Mouse (Mus musculus) splenic B cell, adult 2 months (primary cell): Measurements from ENCODE around the gene Gm20388.

Source experiments
- DNase-seq: peaks from one replicate; pipeline ENCODE4 v3.0.0-alpha.2; 2011; ENCODE audit warnings: low read depth, low spot score
- H3K27me3 ChIP-seq: 2 replicates; pipeline ENCODE4 v1.6.1; 2012; ENCODE audit warnings: mild to moderate bottlenecking, low read length, moderate library complexity, mixed read lengths; ENCODE audit not compliant: control insufficient read depth, poor library complexity, insufficient read depth, severe bottlenecking
- H3K36me3 ChIP-seq: 2 replicates; pipeline ENCODE4 v1.6.1; 2012; ENCODE audit warnings: mild to moderate bottlenecking, low read length, moderate library complexity, mixed read lengths; ENCODE audit not compliant: control insufficient read depth, poor library complexity, insufficient read depth, severe bottlenecking

The Gm20388 gene

DNA sequence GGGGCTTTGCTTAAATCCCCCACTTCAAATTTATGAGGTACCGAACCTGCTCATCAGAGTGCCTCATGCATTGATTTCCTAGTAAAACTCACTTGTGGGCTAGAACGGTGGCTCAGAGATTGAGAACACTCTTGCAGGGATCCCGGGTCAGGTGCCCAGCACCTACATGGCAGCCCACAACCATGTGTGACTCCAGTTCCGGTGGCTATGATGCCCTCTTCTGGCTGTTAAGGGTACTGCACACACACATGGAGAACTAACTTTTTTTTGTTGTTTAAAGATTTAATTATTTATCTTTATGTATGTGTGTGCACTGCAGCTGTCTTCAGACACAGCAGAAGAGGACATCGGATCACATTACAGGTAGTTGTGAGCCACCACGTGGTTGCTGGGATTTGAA is 2524.7 kb downstream of the Gm20388 start:
- DNase-seq: peak; percentile 55
- H3K27me3 ChIP-seq: no peaks in the 10 kb centered on the region
- H3K36me3 ChIP-seq: no peaks in the 10 kb centered on the region; the same call in 1 of the 2 replicates

DNA sequence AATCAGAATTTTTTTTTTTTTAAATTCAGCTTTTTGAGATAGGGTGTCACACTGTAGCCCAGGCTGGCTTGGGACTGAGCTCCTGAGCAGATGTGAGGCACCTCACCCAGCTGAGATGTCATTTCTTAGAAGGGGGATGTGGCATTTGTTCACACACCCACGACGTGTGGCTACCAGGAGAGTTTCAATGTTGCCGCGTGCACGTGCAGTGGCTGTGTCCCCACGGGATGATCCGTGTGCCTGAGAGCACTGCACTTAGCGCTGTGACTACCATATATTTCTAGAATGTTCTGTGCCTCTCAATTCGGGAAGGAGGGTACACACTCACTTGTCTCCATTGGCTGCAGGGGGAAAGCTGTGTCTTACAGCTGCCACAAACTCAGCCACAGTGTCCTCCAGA is 2525.5 kb downstream of the Gm20388 start:
- peak; percentile 28 for DNase-seq
- Histone ChIP-seq H3K27me3 (no peaks in the 10 kb centered on the region), H3K36me3 (no peaks in the 10 kb centered on the region; the same call in 1 of the 2 replicates)

- no peaks in the 10 kb centered on the region; the same call in 1 of the 2 replicates for H3K36me3 ChIP-seq
- no peak for DNase-seq
- H3K27me3 ChIP-seq: no peaks in the 10 kb centered on the region
Measured at GRCm38 (mm10) chr8:122436586-122437125, 2526.0 kb downstream of the Gm20388 start.

GRCm38 (mm10) chr8:122437708-122438331 is 2527.2 kb downstream of the Gm20388 start:
- Histone ChIP-seq H3K27me3 (no peaks in the 10 kb centered on the region), H3K36me3 (no peaks in the 10 kb centered on the region; the same call in 1 of the 2 replicates)
- DNase-seq: no peak

GRCm38 (mm10) chr8:122439336-122439735 is 2528.7 kb downstream of the Gm20388 start:
- DNase-seq: no peak
- Histone ChIP-seq H3K27me3 (no peaks in the 10 kb centered on the region), H3K36me3 (no peaks in the 10 kb centered on the region; the same call in 1 of the 2 replicates)

- Histone ChIP-seq H3K36me3 (no peaks in the 10 kb centered on the region; the same call in 1 of the 2 replicates), H3K27me3 (no peaks in the 10 kb centered on the region)
- no peak for DNase-seq
Measured at GRCm38 (mm10) chr8:122441326-122441725, 2530.7 kb downstream of the Gm20388 start.

GRCm38 (mm10) chr8:122442356-122442755 is 2531.7 kb downstream of the Gm20388 start:
- Histone ChIP-seq H3K36me3 (no peaks in the 10 kb centered on the region; the same call in 1 of the 2 replicates), H3K27me3 (no peaks in the 10 kb centered on the region)
- no peak for DNase-seq

GRCm38 (mm10) chr8:122442781-122443180 is 2532.1 kb downstream of the Gm20388 start:
- Histone ChIP-seq H3K36me3 (no peaks in the 10 kb centered on the region; the same call in 1 of the 2 replicates), H3K27me3 (no peaks in the 10 kb centered on the region)
- DNase-seq: no peak

DNA sequence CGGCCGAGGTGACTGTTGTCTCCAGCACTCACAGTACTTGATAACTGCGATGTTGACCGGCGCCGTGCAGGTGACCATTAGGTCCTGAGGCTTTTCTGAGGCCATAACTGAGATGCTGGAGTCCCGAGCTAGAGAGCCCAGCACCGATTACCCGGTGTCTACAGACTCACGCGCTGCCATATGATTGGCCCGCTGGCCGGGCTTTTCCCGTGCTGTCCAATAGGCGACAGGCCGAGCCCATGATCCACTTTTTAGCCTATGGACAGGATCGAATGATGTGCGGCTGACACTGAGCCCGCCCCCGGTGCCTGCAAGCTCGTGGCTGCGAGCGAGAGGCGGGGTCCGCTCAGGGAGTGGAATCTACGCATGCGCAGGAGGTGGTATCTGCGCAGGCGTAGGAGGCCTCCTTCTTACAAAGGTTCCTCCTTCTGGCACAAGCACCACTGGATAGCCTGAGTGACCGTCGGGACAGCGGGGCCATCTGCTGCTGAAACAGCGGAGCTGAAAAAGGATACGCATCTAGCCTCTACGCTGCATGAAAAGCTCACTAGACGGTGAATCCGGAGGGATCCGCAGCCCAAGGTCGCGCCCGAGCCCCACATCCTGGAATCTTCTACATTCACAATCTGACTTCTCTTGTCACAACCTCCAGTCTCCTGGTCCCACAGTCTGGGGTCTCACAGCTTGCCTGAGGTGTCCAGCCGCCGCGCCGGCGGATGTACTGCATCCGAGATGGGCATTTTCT is 2532.8 kb downstream of the Gm20388 start, which contains the start of gene Mvd:
Gene Mvd (minus strand): TSS at position 161 of the 745 bp plus-strand sequence.
- DNase-seq: peak; percentile 99
- Histone ChIP-seq H3K36me3 (no peaks in the 10 kb centered on the region; the same call in 1 of the 2 replicates), H3K27me3 (no peaks in the 10 kb centered on the region)

DNA sequence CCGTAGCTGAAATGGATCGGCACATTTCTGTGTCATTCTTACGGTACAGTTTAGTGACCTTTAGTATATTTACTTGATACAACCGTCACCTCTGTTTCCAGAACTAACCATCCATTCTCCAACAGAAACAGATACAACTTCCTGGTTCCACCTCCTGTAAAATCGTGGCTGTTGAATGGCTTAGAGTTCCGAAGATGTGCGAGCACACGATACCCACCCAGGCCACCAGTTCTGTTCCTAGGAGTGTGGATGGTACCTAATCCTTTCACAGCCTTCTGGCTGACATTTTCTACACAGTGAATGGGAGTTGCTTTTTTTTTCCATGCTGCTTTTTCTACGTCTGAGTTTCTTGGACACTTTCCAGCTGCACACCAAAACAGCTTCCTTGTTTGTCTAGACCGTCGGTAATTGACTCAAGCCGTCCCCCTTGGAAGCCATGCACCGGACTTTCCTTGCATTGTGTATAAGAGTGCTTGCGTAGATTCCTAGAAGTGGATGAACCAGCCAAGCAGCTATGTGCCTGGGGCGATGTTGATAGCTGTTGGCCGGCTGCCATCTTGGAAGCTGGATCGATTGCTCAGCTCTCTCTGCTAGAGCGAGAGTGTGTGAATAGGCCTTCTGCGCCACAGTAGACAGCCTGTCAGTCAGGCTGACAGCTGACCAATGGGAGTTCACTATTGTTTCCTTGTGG is 2533.6 kb downstream of the Gm20388 start:
- H3K27me3 ChIP-seq: no peaks in the 10 kb centered on the region
- no peaks in the 10 kb centered on the region; the same call in 1 of the 2 replicates for H3K36me3 ChIP-seq
- DNase-seq: peak; percentile 66

GRCm38 (mm10) chr8:122445203-122445602 is 2534.6 kb downstream of the Gm20388 start:
- no peak for DNase-seq
- Histone ChIP-seq H3K27me3 (no peaks in the 10 kb centered on the region), H3K36me3 (no peaks in the 10 kb centered on the region)

DNA sequence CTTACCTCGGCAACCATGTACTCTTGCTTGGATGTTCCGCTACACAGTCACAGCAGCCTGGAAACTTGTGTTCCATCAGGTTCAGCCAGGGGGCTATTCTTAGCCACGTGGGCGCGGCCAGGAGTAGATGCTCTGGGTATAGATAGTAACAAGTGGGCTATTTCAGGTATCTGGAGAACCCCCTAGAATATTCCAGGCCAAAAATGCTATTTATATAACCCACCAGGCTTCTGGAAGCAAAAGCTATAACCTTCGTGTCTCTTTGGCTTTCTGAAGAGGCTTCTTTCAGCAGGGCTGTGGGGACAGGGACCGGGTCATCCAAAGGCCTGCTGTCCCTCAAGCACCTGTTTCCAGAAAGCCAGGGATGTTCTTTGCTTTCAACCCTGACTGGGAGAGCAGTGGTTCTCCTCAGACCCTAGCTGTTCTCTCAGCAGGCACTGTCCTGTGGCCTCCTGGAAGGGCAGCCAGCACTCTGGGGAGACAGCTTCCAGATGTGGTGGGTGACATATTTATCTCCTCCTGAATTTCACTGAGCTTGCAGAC is 2540.6 kb downstream of the Gm20388 start:
- no peaks in the 10 kb centered on the region for H3K27me3 ChIP-seq
- H3K36me3 ChIP-seq: no peaks in the 10 kb centered on the region
- no peak for DNase-seq

GRCm38 (mm10) chr8:122452154-122452553 is 2541.5 kb downstream of the Gm20388 start:
- H3K27me3 ChIP-seq: no peaks in the 10 kb centered on the region
- no peaks in the 10 kb centered on the region for H3K36me3 ChIP-seq
- DNase-seq: no peak

DNA sequence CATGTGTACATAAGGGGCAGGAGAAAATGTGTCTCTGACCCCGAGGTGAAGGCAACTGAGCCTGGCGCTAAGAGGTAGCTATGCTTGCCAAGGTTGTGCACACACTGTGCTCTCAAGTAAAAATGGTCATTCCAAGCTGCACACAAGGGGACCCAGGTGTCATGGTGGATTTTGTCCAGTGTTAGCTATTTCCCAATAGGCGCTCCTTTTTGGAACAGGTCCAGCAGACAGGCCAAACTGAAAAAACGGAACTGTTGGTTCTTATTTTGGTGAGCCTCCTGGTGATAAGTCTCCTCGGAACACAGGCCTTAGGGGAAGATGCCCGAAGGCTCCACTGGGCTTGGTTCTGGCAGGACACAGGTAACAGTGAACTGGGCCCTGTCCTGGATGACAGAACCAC is 2543.8 kb downstream of the Gm20388 start:
- Histone ChIP-seq H3K27me3 (no peaks in the 10 kb centered on the region), H3K36me3 (no peaks in the 10 kb centered on the region)
- no peak for DNase-seq
